Mouse (Mus musculus): Measurements from ENCODE around the gene 2900026A02Rik.

DNA sequence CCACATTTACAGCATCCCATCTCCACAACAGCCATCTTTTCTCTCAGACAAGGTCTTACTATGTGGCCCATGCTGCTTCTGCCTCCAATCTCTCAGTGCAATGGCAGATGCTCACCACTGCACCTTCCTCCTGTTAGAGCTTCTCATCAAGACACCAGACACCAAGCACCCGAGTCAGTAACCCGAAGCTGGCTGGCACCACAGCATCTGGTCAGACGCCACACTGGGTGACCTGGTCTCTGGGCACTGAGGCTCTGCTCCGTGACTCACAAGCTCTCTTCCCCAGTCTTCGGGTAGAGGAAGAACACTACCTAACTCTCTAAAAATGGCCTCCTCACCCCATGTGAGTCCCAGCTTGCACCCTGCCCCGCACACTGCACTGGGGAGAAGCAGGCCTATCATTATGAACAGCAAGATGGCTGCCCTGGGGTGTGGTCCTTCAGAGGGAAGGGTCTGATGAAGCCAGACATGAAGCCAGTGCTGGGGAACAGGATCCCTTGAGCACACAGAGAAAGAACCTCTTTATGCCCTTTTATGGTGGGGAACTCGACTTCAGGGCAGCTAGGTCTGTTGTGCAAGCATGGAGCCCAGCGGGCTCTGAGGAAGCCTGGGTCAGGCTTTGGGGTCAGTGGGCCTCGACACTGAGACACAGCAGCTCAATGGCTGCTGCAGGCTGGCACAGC, 70.0 kb downstream of the 2900026A02Rik start:
- no peak for TF ChIP-seq CTCF (IDR thresholded peaks at IDR 0.05; ENCODE audit: low read depth, low read length)
- no peak for TF ChIP-seq POLR2A (IDR thresholded peaks at IDR 0.05; ENCODE audit: borderline replicate concordance, low read depth, low read length)

Measured in bone marrow macrophage, adult 2 months (primary cell).